Mouse (Mus musculus): Measurements from ENCODE around the gene Rarres2. TPM values are rescaled to one million over a fixed set of nuclear protein-coding genes. Genes with fewer than 3 reads are reported as not detected.

Gene Rarres2
- polyA plus RNA-seq, 1 experiment, result 179 TPM

- 17% methylated on average over 6 of the region's 6 CpGs for WGBS
- H3K4me1 ChIP-seq (ENCODE audit: control insufficient read depth, insufficient read depth, low read length), result no peaks in the 10 kb centered on the region
- DNase-seq, result no peak
- no peak within 1 kb of the TSS for H3K4me3 ChIP-seq (replicated peaks; ENCODE audit: extremely low read depth, low read depth, low read length)
- no peak for TF ChIP-seq CTCF (IDR thresholded peaks at IDR 0.05; ENCODE audit: insufficient read depth, low read length)
These were observed 16.7 kb upstream of the Rarres2 start, which contains the start of gene Gm45021 for GRCm38 (mm10) chr6:48589194-48589750. Gene Gm45021 (plus strand): TSS chr6:48589610.

GRCm38 (mm10) chr6:48582037-48582436 is 9.4 kb upstream of the Rarres2 start:
- H3K4me1 ChIP-seq (ENCODE audit: control insufficient read depth, insufficient read depth, low read length), result no peaks in the 10 kb centered on the region
- 75% methylated on average over 3 of the region's 3 CpGs for WGBS
- no peak for DNase-seq
- no peak overlapping the region for H3K4me3 ChIP-seq (replicated peaks; ENCODE audit: extremely low read depth, low read depth, low read length)
- TF ChIP-seq CTCF (IDR thresholded peaks at IDR 0.05; ENCODE audit: insufficient read depth, low read length) (no peak), POLR2A (IDR thresholded peaks at IDR 0.05; ENCODE audit: borderline replicate concordance, extremely low read depth, low read depth, low read length) (no peak)

- Histone ChIP-seq H3K4me1 (ENCODE audit: control insufficient read depth, insufficient read depth, low read length) (no peaks in the 10 kb centered on the region), H3K4me3 (replicated peaks; ENCODE audit: extremely low read depth, low read depth, low read length) (no peak overlapping the region)
- TF ChIP-seq CTCF (IDR thresholded peaks at IDR 0.05; ENCODE audit: insufficient read depth, low read length) (no peak), POLR2A (IDR thresholded peaks at IDR 0.05; ENCODE audit: borderline replicate concordance, extremely low read depth, low read depth, low read length) (no peak)
- 41% methylated on average over 3 of the region's 3 CpGs for whole genome bisulfite sequencing
- no peak for DNase-seq
These were observed 8.7 kb upstream of the Rarres2 start for GRCm38 (mm10) chr6:48581257-48581656.

DNA sequence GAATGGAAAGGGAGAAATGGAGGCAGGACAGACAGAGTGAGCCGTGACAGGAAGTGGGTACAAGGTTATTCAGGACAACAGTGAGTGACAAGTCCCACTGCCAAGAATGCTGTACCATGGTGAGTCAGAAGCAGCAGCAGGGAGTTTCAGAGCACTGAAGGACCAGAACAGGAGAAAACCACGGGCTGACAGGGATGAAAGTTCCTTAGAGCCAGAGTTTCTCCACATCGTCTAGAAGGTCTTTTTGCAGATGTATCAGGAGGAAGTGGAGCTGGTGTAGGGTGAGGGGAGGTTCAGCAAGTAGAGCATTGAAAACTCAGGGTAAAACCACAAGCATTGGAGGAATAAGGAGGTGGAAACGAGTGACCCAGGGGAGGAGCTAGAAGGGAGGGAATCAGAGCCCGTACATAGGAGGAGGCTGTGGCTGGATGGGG is 6.6 kb upstream of the Rarres2 start:
- TF ChIP-seq POLR2A (IDR thresholded peaks at IDR 0.05; ENCODE audit: borderline replicate concordance, extremely low read depth, low read depth, low read length) (no peak), CTCF (IDR thresholded peaks at IDR 0.05; ENCODE audit: insufficient read depth, low read length) (no peak)
- Histone ChIP-seq H3K4me3 (replicated peaks; ENCODE audit: extremely low read depth, low read depth, low read length) (no peak overlapping the region), H3K4me1 (ENCODE audit: control insufficient read depth, insufficient read depth, low read length) (no peaks in the 10 kb centered on the region)
- DNase-seq, result no peak
- WGBS, result 12% methylated on average over 5 of the region's 5 CpGs

DNA sequence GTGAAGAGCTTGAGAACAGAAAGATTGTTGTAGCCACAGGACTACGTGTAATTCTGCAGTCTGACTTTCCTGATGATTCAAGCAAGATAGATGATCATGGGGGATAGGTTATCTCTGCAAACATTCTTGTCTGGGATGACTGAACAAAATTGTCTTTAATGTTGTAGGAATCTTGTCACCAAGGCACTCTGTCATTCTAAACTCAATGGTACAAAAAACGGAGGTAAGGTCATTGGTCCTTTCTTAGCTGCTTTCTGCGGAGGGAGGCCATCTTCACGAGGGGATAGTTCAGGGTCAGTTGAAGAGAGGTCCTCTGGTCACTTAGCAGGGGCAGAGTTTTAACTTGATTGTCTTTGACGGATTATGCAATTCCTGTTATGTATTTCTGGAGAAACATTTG is 6.1 kb upstream of the Rarres2 start:
- WGBS, result 27% methylated on average over 5 of the region's 5 CpGs
- Histone ChIP-seq H3K4me1 (ENCODE audit: control insufficient read depth, insufficient read depth, low read length) (no peaks in the 10 kb centered on the region), H3K4me3 (replicated peaks; ENCODE audit: extremely low read depth, low read depth, low read length) (no peak overlapping the region)
- no peak for TF ChIP-seq POLR2A (IDR thresholded peaks at IDR 0.05; ENCODE audit: borderline replicate concordance, extremely low read depth, low read depth, low read length)
- TF ChIP-seq CTCF (IDR thresholded peaks at IDR 0.05; ENCODE audit: insufficient read depth, low read length), result no peak
- no peak for DNase-seq

DNA sequence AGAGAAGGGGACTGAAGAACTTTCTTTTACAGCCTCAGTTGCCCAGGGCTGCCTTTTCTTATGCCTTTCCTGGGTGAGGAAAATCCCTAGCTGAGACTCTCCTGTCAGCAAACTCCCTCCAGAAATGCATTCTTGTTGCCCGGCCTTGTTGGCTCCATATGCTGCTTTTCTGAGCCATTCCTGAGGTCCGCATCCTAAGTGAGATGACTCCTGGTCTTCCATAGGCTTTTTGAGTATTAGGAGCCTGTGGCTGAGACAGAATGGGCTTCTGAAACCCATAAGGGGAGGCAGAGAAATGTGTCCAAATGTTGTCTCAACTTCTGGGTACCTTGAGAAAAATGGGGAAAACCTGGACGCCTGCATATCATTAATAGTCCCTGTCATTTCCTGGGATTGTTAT is 1.4 kb upstream of the Rarres2 start:
- H3K4me1 ChIP-seq (ENCODE audit: control insufficient read depth, insufficient read depth, low read length), result no peaks in the 10 kb centered on the region
- no peak for DNase-seq
- 69% methylated on average over 3 of the region's 3 CpGs for WGBS
- H3K4me3 ChIP-seq (replicated peaks; ENCODE audit: extremely low read depth, low read depth, low read length), result no peak overlapping the region
- TF ChIP-seq POLR2A (IDR thresholded peaks at IDR 0.05; ENCODE audit: borderline replicate concordance, extremely low read depth, low read depth, low read length) (no peak), CTCF (IDR thresholded peaks at IDR 0.05; ENCODE audit: insufficient read depth, low read length) (no peak)

DNA sequence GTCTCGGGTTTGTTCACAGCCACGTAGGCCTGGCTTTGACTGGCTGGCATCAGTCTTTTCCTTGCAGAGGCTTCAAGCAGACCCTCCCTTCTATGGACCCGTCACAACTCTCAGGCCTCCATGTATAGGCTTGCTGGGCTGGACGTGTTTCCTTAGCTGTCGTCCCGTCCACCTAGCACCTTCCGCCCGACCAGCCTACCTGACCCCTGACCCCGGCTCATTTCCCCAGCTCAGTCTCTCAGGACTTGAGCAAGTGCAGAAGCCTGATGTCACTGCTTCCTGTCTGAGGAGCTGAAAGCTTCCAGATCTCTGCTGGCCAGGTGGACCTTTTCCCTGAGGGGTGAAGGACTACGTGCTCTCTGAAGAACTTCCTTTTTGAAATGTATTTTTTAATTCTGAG is 691 bp upstream of the Rarres2 start:
- DNase-seq, result no peak
- H3K4me1 ChIP-seq (ENCODE audit: control insufficient read depth, insufficient read depth, low read length), result peaks cover 2% of the 10 kb centered on the region; the same call in 1 of the 2 replicates

DNA sequence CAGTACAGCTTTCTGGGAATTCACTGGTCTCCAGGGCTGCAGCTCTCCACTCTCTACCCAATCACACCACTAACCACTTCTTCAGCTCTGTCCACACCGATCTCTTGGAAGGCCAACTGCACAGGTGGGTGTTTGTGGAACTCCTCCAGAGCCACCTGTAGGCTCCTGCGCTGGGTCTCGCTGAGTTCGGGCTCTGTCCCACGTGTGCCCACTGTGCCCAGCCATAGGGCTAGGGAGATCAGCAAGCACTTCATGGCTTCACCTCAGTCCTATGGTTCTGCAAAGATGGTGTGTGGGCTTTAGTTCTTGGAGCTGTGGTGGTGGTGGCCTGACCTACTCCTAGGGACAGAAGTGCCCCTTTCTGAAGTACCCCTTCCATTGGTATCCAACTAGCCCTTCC is 575 bp downstream of the Rarres2 start:
- 77% methylated on average over 5 of the region's 5 CpGs for WGBS
- H3K4me3 ChIP-seq (replicated peaks; ENCODE audit: extremely low read depth, low read depth, low read length), result peak overlapping the region; percentile 53

More for the DNA sequence above, 691 bp upstream of the Rarres2 start:
- TF ChIP-seq POLR2A (IDR thresholded peaks at IDR 0.05; ENCODE audit: borderline replicate concordance, extremely low read depth, low read depth, low read length), result no peak
- TF ChIP-seq CTCF (IDR thresholded peaks at IDR 0.05; ENCODE audit: insufficient read depth, low read length), result no peak
- H3K4me3 ChIP-seq (replicated peaks; ENCODE audit: extremely low read depth, low read depth, low read length), result no peak overlapping the region
- WGBS, result 36% methylated on average over 10 of the region's 10 CpGs

GRCm38 (mm10) chr6:48569065-48569807 is 3.4 kb downstream of the Rarres2 start:
- no peak for TF ChIP-seq POLR2A (IDR thresholded peaks at IDR 0.05; ENCODE audit: borderline replicate concordance, extremely low read depth, low read depth, low read length)
- TF ChIP-seq CTCF (IDR thresholded peaks at IDR 0.05; ENCODE audit: insufficient read depth, low read length), result no peak
- WGBS, result 53% methylated on average over 8 of the region's 8 CpGs
- no peak for DNase-seq
- H3K4me3 ChIP-seq (replicated peaks; ENCODE audit: extremely low read depth, low read depth, low read length), result no peak overlapping the region
- peaks cover 2% of the 10 kb centered on the region; the same call in 1 of the 2 replicates for H3K4me1 ChIP-seq (ENCODE audit: control insufficient read depth, insufficient read depth, low read length)

More for the DNA sequence above, 575 bp downstream of the Rarres2 start:
- peaks cover 2% of the 10 kb centered on the region; the same call in 1 of the 2 replicates for H3K4me1 ChIP-seq (ENCODE audit: control insufficient read depth, insufficient read depth, low read length)
- TF ChIP-seq POLR2A (IDR thresholded peaks at IDR 0.05; ENCODE audit: borderline replicate concordance, extremely low read depth, low read depth, low read length) (no peak), CTCF (IDR thresholded peaks at IDR 0.05; ENCODE audit: insufficient read depth, low read length) (no peak)
- no peak for DNase-seq
